Mouse (Mus musculus) E14TG2a.4 (cell line): ENCODE measurements around the gene Dnah10.

Experiments
- CTCF ChIP-seq: conservative IDR thresholded peaks from 2 replicates; pipeline ENCODE4 v1.5.1; 2014; ENCODE audit warnings: low read length
- NANOG ChIP-seq: IDR thresholded peaks from 2 replicates; pipeline ENCODE4 v1.6.1; 2014; ENCODE audit warnings: borderline replicate concordance, low read length, mixed read lengths
- POU5F1 ChIP-seq: IDR thresholded peaks from 2 replicates; pipeline ENCODE4 v1.6.1; 2014; ENCODE audit warnings: low read length, borderline replicate concordance

DNA sequence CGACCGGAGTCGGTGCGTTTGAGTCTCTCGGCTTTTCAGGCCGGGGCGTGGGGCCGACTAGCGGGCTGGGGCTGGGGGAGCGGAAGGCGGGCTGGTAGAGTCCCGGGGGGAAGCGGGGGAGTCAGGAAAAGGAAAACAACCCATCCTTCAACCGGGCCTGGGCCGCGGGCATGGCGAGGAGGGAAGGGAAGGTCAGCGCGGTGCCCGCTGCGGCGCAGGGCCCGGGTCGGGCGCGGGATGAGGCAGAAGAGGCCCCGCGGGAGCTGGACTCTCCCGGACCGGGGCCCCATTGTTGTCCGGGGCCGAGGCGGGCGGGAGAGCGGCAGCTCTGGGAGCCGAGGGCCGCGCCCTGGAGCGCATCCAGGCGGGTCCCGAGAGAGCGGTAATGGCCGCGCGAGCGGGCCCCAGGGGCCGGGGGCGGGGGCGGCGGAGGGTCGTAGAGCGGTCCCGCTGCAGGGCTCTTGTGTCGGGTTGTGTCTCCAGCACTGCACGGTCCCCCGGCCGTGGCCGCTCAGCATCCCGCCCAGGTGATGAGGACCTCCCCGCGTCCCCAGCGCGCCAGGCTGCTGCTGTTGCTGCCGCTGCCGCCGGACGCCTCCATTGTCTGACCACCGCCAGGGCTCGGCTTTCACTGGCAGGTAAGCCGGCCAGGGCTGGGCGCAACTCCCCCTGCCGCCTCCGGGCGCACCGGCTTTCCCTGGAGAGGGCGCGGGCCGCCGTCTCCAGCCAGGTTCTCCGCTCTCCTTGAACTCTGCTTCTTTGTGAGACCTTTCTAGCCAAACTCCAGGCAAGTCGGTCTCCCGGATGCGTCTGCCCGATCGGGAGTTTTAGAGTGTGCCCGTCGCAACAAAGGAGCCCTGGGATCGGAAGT is 138.2 kb downstream of the Dnah10 start:
- TF ChIP-seq POU5F1 = no peak
- no peak for TF ChIP-seq CTCF
- TF ChIP-seq NANOG = no peak
